Mouse (Mus musculus): ENCODE data around the gene Shisa8.

GRCm38 (mm10) chr15:82192617-82193016 lies 20.0 kb downstream of the Shisa8 start:
- TF ChIP-seq CTCF (IDR thresholded peaks at IDR 0.05; ENCODE audit: control insufficient read depth, insufficient read depth, insufficient read length) (no peak), MYOD1 (IDR thresholded peaks at IDR 0.05; ENCODE audit: control insufficient read depth, insufficient read length, low read depth) (no peak), USF1 (IDR thresholded peaks at IDR 0.05; ENCODE audit: low read depth) (no peak)
